Mouse (Mus musculus): ENCODE measurements at regions not wholly inside any gene's neighbourhood (a gene's known extent, or its start where the extent isn't known, plus 50 kb on each side); places are given as distances from the start of the nearest gene placed in this dataset.

- no peak for DNase-seq
Measured at GRCm38 (mm10) chr16:77235449-77235848, 221.9 kb downstream of the Usp25 start.

Data from right cerebral cortex, adult 18-20 months (tissue).